ENCODE assay signal across 15 mouse cellular contexts in genomic region chr17:34096497-34097010, GRCm38 (mm10). TPM values are rescaled to one million over a fixed set of nuclear protein-coding genes. Genes with fewer than 3 reads are reported as not detected.
"Had no signal": no experiment of that assay in that cellular context is flagged by ENCODE, and none has a peak within 500 bp of the region (broad histone marks: within the 10 kb centered on the region; RNA-seq: fewer than 3 reads in every experiment).

No protein-coding gene starts in this region.

- H3K36me3 ChIP-seq: limb, embryonic 10.5 days; liver, embryonic 15.5 days; midbrain, embryonic 15.5 days had no signal

- H3K9me3 ChIP-seq: limb, embryonic 10.5 days; liver, embryonic 15.5 days; midbrain, embryonic 15.5 days had no signal

- DNase-seq: kidney, postnatal 10 days; kidney, postnatal 4 days; lung, adult 2 months; lung, postnatal 36 days; right cerebral cortex, adult 18-20 months; right cerebral cortex, postnatal 25 days; thymus, postnatal 36 days had no signal

- H3K27ac ChIP-seq: left cerebral cortex, adult 2 months; limb, embryonic 10.5 days; liver, embryonic 15.5 days; midbrain, embryonic 15.5 days had no signal

- ATAC-seq: lung, postnatal 0 days; midbrain, embryonic 15.5 days had no signal

- H3K4me2 ChIP-seq: liver, embryonic 11.5 days; liver, embryonic 15.5 days; midbrain, embryonic 11.5 days; midbrain, embryonic 15.5 days had no signal

- H3K9ac ChIP-seq: liver, embryonic 15.5 days; midbrain, embryonic 15.5 days had no signal

- H3K4me3 ChIP-seq: left cerebral cortex, adult 2 months; limb, embryonic 10.5 days; liver, embryonic 15.5 days; midbrain, embryonic 15.5 days had no signal

- H3K27me3 ChIP-seq: midbrain, embryonic 15.5 days had no signal

RNA-seq across cellular contexts. Expression of gene H2-Oa, which starts 4.4 kb away (rescaled TPM):
- polyA plus RNA-seq: midbrain, embryonic 15.5 days; neural tube, embryonic 14.5 days had no signal

RNA-seq across cellular contexts. Expression of gene H2-DMb2, which starts 46.6 kb away (rescaled TPM):
- polyA plus RNA-seq: midbrain, embryonic 11.5 days had no signal
